27 mouse cellular contexts compared by ENCODE assay signal in the genomic region with DNA sequence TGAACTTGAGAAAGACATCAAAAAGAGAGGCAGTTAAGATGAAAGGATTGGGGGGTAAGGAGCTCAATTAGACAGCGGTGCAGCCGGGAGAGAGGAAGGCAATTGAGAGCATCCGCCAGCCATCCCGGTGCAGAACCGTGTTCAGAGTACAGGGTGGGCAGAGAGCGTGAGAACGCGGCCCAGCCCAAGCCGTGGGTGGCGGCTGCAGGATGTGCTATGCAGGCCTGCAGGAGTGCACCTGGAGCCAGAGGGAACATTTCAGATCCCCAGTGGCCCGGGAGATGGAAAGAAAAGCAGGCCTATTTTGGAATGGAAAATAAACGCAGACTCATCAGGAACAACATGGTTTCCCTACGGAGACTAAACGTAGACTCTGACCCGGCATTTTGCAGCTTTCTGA.
A peak's percentile ranks its signal among the peaks of the same experiment; 100 is the strongest.
DNase-seq lines count a peak whose midpoint lies in the region; ATAC-seq lines count a peak whose summit lies in the region.
"Had no signal": no experiment of that assay in that cellular context is flagged by ENCODE, and none has a peak within 500 bp of the region (broad histone marks: within the 10 kb centered on the region; RNA-seq: fewer than 3 reads in every experiment).

No protein-coding gene starts in this region.

- H3K4me1 ChIP-seq in intestine, embryonic 14.5 days (replicated peaks; ENCODE audit: control insufficient read depth, insufficient read depth, low read length), result no peaks in the 10 kb centered on the region
- H3K4me1 ChIP-seq in intestine, embryonic 16.5 days (ENCODE audit: control insufficient read depth, insufficient read depth, low read length), result no peaks in the 10 kb centered on the region
- peaks cover 12% of the 10 kb centered on the region for H3K4me1 ChIP-seq in midbrain, embryonic 10.5 days
- no peaks in the 10 kb centered on the region for H3K4me1 ChIP-seq in midbrain, embryonic 11.5 days (ENCODE audit: control insufficient read depth, insufficient read depth, low read length)
- H3K4me1 ChIP-seq in hindbrain, embryonic 10.5 days (replicated peaks), result peaks cover 16% of the 10 kb centered on the region
- H3K4me1 ChIP-seq: limb, embryonic 12.5 days had no signal

- H3K27ac ChIP-seq in intestine, embryonic 14.5 days (ENCODE audit: low read depth), result peak overlapping the region; percentile 22; the same call in 1 of the 2 replicates
- H3K27ac ChIP-seq in intestine, embryonic 16.5 days (ENCODE audit: low read length), result no peak overlapping the region
- H3K27ac ChIP-seq in midbrain, embryonic 10.5 days (replicated peaks), result 0 out of 2 replicates have a peak overlapping the region, but pooled peaks have one; percentile 3
- H3K27ac ChIP-seq in midbrain, embryonic 11.5 days (ENCODE audit: low read depth, low read length), result no peak overlapping the region
- H3K27ac ChIP-seq in hindbrain, embryonic 10.5 days, result no peak overlapping the region
- H3K27ac ChIP-seq: forebrain, embryonic 13.5 days; heart, embryonic 13.5 days; hindbrain, embryonic 12.5 days; hindbrain, postnatal 0 days; limb, embryonic 12.5 days; liver, embryonic 15.5 days; midbrain, embryonic 12.5 days had no signal

- H3K27me3 ChIP-seq in intestine, embryonic 14.5 days (replicated peaks; ENCODE audit: control insufficient read depth, insufficient read depth, low read length), result no peaks in the 10 kb centered on the region
- H3K27me3 ChIP-seq in intestine, embryonic 16.5 days (replicated peaks; ENCODE audit: control insufficient read depth, insufficient read depth, low read length), result no peaks in the 10 kb centered on the region
- no peaks in the 10 kb centered on the region for H3K27me3 ChIP-seq in midbrain, embryonic 10.5 days (ENCODE audit: low read depth, poor library complexity, severe bottlenecking)
- H3K27me3 ChIP-seq in midbrain, embryonic 11.5 days (ENCODE audit: control insufficient read depth, insufficient read depth, low read length), result no peaks in the 10 kb centered on the region
- H3K27me3 ChIP-seq in hindbrain, embryonic 10.5 days (ENCODE audit: insufficient read depth, poor library complexity, severe bottlenecking), result no peaks in the 10 kb centered on the region
- H3K27me3 ChIP-seq: forebrain, embryonic 13.5 days; heart, embryonic 13.5 days; hindbrain, embryonic 12.5 days; limb, embryonic 12.5 days; liver, embryonic 15.5 days; midbrain, embryonic 12.5 days; Patski had no signal

- H3K4me2 ChIP-seq in intestine, embryonic 14.5 days (ENCODE audit: low read length), result no peak overlapping the region
- H3K4me2 ChIP-seq in intestine, embryonic 16.5 days (ENCODE audit: low read depth, low read length), result no peak overlapping the region
- no peak overlapping the region for H3K4me2 ChIP-seq in midbrain, embryonic 11.5 days
- H3K4me2 ChIP-seq: forebrain, embryonic 13.5 days; heart, embryonic 13.5 days; hindbrain, embryonic 12.5 days; limb, embryonic 12.5 days; liver, embryonic 15.5 days; lung, embryonic 14.5 days; midbrain, embryonic 12.5 days had no signal

- H3K36me3 ChIP-seq in intestine, embryonic 14.5 days (ENCODE audit: control insufficient read depth, insufficient read depth, low read length), result no peaks in the 10 kb centered on the region
- no peaks in the 10 kb centered on the region for H3K36me3 ChIP-seq in intestine, embryonic 16.5 days (ENCODE audit: control insufficient read depth, insufficient read depth, low read length)
- peaks cover 29% of the 10 kb centered on the region for H3K36me3 ChIP-seq in midbrain, embryonic 10.5 days
- H3K36me3 ChIP-seq in midbrain, embryonic 11.5 days (ENCODE audit: control insufficient read depth, insufficient read depth, low read length), result no peaks in the 10 kb centered on the region
- H3K36me3 ChIP-seq in hindbrain, embryonic 10.5 days, result peaks cover 19% of the 10 kb centered on the region
- H3K36me3 ChIP-seq: hindbrain, embryonic 12.5 days; liver, embryonic 15.5 days had no signal

- WGBS in intestine, embryonic 14.5 days, result 73% methylated on average over 15 of the region's 15 CpGs
- WGBS in intestine, embryonic 16.5 days, result 73% methylated on average over 15 of the region's 15 CpGs
- 87% methylated on average over 15 of the region's 15 CpGs for WGBS in midbrain, embryonic 10.5 days
- WGBS in midbrain, embryonic 11.5 days, result 83% methylated on average over 15 of the region's 15 CpGs
- 92% methylated on average over 15 of the region's 15 CpGs for WGBS in hindbrain, embryonic 10.5 days

- DNase-seq in gastrocnemius, postnatal 14 days, result peak; percentile 12
- no peak for DNase-seq in gastrocnemius, adult 8-10 months (ENCODE audit: low spot score in 2 of 2)
- DNase-seq in intestine, embryonic 14.5 days (ENCODE audit: low spot score), result no peak
- no peak for DNase-seq in midbrain, embryonic 10.5 days (ENCODE audit: low spot score)
- no peak for DNase-seq in midbrain, embryonic 11.5 days (ENCODE audit: low spot score, missing footprints)
- peak; percentile 42 for DNase-seq in brain, adult 2 months (ENCODE audit: low read depth, low spot score)
- no peak for DNase-seq in hindbrain, embryonic 10.5 days (ENCODE audit: low spot score)
- DNase-seq: adrenal gland, postnatal 14 days; cerebellum, adult 18-20 months; cerebellum, postnatal 10 days; heart, postnatal 10 days; layer of hippocampus, adult 9-11 months; lung, embryonic 14.5 days; lung, postnatal 14 days; right cerebral cortex, postnatal 4 days; thymus, adult 2 months; thymus, postnatal 4 days had no signal

- H3K4me3 ChIP-seq in intestine, embryonic 14.5 days (ENCODE audit: low read depth, low read length), result no peak overlapping the region
- H3K4me3 ChIP-seq in intestine, embryonic 16.5 days (ENCODE audit: low read length), result no peak overlapping the region
- no peak overlapping the region for H3K4me3 ChIP-seq in midbrain, embryonic 10.5 days
- no peak overlapping the region for H3K4me3 ChIP-seq in midbrain, embryonic 11.5 days (ENCODE audit: low read depth, low read length)
- no peak overlapping the region for H3K4me3 ChIP-seq in hindbrain, embryonic 10.5 days
- H3K4me3 ChIP-seq: forebrain, embryonic 13.5 days; heart, embryonic 13.5 days; hindbrain, embryonic 12.5 days; limb, embryonic 12.5 days; liver, embryonic 15.5 days; midbrain, embryonic 12.5 days had no signal

- intact Hi-C loops in gastrocnemius, postnatal 14 days (cut with DNase I; ENCODE audit: low total_unique reads), result loop anchor here (5.0 kb wide), 1 partner anchor 38 kb away; no protein-coding TSS in a partner anchor

- no peak overlapping the region for H3K9ac ChIP-seq in intestine, embryonic 14.5 days (ENCODE audit: low read length)
- no peak overlapping the region for H3K9ac ChIP-seq in intestine, embryonic 16.5 days (ENCODE audit: low read depth, low read length)
- no peak overlapping the region for H3K9ac ChIP-seq in midbrain, embryonic 11.5 days (ENCODE audit: low read length)
- H3K9ac ChIP-seq: forebrain, embryonic 13.5 days; heart, embryonic 13.5 days; hindbrain, embryonic 12.5 days; limb, embryonic 12.5 days; liver, embryonic 15.5 days; lung, embryonic 14.5 days; midbrain, embryonic 12.5 days had no signal

- no peaks in the 10 kb centered on the region for H3K9me3 ChIP-seq in intestine, embryonic 14.5 days (ENCODE audit: control insufficient read depth, low read length)
- no peaks in the 10 kb centered on the region for H3K9me3 ChIP-seq in intestine, embryonic 16.5 days (ENCODE audit: control insufficient read depth, low read length)
- H3K9me3 ChIP-seq in midbrain, embryonic 10.5 days (replicated peaks), result no peaks in the 10 kb centered on the region
- no peaks in the 10 kb centered on the region for H3K9me3 ChIP-seq in midbrain, embryonic 11.5 days (ENCODE audit: control insufficient read depth, low read length)
- H3K9me3 ChIP-seq in hindbrain, embryonic 10.5 days, result no peaks in the 10 kb centered on the region
- H3K9me3 ChIP-seq: forebrain, embryonic 13.5 days; heart, embryonic 13.5 days; hindbrain, embryonic 12.5 days; limb, embryonic 12.5 days; liver, embryonic 15.5 days; midbrain, embryonic 12.5 days had no signal

- ATAC-seq in intestine, embryonic 14.5 days (replicated peaks; ENCODE audit: low FRiP score, low TSS enrichment, low read depth), result no peak
- no peak for ATAC-seq in intestine, embryonic 16.5 days
- no peak for ATAC-seq in midbrain, embryonic 11.5 days (ENCODE audit: low FRiP score)
- ATAC-seq: forebrain, embryonic 13.5 days; hindbrain, postnatal 0 days; intestine, postnatal 0 days; Patski had no signal

Comparison
In these comparisons a context has a peak if more than half of its experiments do, and no peak if none do; other contexts are left out.
1. DNase-seq: peak in gastrocnemius, postnatal 14 days (single experiment) and brain, adult 2 months (single experiment); none in gastrocnemius, adult 8-10 months (0 of 2), intestine, embryonic 14.5 days (single experiment), midbrain, embryonic 10.5 days (single experiment), midbrain, embryonic 11.5 days (single experiment) and hindbrain, embryonic 10.5 days (single experiment).
2. H3K27ac ChIP-seq: peak in intestine, embryonic 14.5 days (single experiment) and midbrain, embryonic 10.5 days (single experiment); none in intestine, embryonic 16.5 days (single experiment), midbrain, embryonic 11.5 days (single experiment) and hindbrain, embryonic 10.5 days (single experiment).